Mouse (Mus musculus): ENCODE results near the gene Slc22a19. TPM values are rescaled to one million over a fixed set of nuclear protein-coding genes. Genes with fewer than 3 reads are reported as not detected.

Slc22a19 gene
- polyA plus RNA-seq, 1 experiment from 2014 or later, result not detected

- H3K4me3 ChIP-seq (replicated peaks; ENCODE audit: low read depth, low read length), result no peak overlapping the region
- no peak overlapping the region for H3K4me2 ChIP-seq (ENCODE audit: low read length)
- H3K27me3 ChIP-seq (ENCODE audit: control insufficient read depth, insufficient read depth, low read length), result no peaks in the 10 kb centered on the region
- no peak overlapping the region for H3K9ac ChIP-seq (replicated peaks; ENCODE audit: low read length)
- no peak overlapping the region for H3K27ac ChIP-seq (replicated peaks; ENCODE audit: low read depth, low read length)
- ATAC-seq (ENCODE audit: low FRiP score, low TSS enrichment), result no peak
- H3K9me3 ChIP-seq (ENCODE audit: control insufficient read depth, low read length), result no peaks in the 10 kb centered on the region
- H3K36me3 ChIP-seq (ENCODE audit: control insufficient read depth, insufficient read depth, low read length), result no peaks in the 10 kb centered on the region
- DNase-seq, result no peak
- H3K4me1 ChIP-seq (ENCODE audit: control insufficient read depth, insufficient read depth, low read length), result no peaks in the 10 kb centered on the region
These were observed 78.1 kb downstream of the Slc22a19 start for GRCm38 (mm10) chr19:7633021-7633420.

Other genes with a start within 250 kb of the Slc22a19 start
- 586 and 610 TPM in 2 replicates for gene Rtn3, start 228.0 kb downstream of the Slc22a19 start, polyA plus RNA-seq (2014; fragmentation: Nextera tagmentation; extraction: Ambion mirVana)
- gene Atl3, start 217.3 kb downstream of the Slc22a19 start, polyA plus RNA-seq (2014; fragmentation: Nextera tagmentation; extraction: Ambion mirVana), result 5.9 and 6.8 TPM in 2 replicates
- gene Pla2g16, start 153.9 kb downstream of the Slc22a19 start, polyA plus RNA-seq (2014; fragmentation: Nextera tagmentation; extraction: Ambion mirVana), result 1.2 and 2.5 TPM in 2 replicates
- gene Lgals12, start 104.1 kb downstream of the Slc22a19 start, polyA plus RNA-seq (2014; fragmentation: Nextera tagmentation; extraction: Ambion mirVana), result 0.11 and 0.29 TPM in 2 replicates
- not detected in 2 replicates for gene Hrasls5, start 98.8 kb downstream of the Slc22a19 start, polyA plus RNA-seq (2014; fragmentation: Nextera tagmentation; extraction: Ambion mirVana)
- gene Slc22a26, start 91.4 kb upstream of the Slc22a19 start, polyA plus RNA-seq (2014; fragmentation: Nextera tagmentation; extraction: Ambion mirVana), result not detected in 2 replicates

Measured in midbrain, embryonic 14.5 days (tissue).